Mouse (Mus musculus): ENCODE measurements around the gene Epb41l4b. TPM values are rescaled to one million over a fixed set of nuclear protein-coding genes. Genes with fewer than 3 reads are reported as not detected.
A peak's percentile ranks its signal among the peaks of the same experiment; 100 is the strongest.

The Epb41l4b gene
- polyA plus RNA-seq, 1 experiment: 1.1 TPM

DNA sequence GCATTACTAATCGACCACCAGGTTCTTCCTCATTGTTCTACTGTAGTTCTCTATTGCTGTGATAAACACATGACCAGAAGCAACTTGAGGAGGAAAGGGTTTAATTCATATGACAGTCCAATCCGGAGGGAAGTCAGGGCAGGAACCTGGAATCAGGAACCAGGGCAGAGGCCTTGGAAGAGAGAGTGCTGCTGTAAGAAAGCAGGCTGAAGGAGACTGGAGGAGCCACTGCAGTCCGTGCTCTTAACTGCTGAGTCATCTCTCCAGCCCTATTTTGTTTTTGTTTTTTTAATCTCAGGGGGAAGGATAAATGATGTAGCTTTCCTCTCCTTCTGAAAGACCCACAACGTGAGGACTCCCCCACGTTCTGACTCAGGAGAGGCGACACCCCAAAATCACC, 190.0 kb downstream of the Epb41l4b start:
- no peaks in the 10 kb centered on the region for H3K36me3 ChIP-seq (ENCODE audit: control insufficient read depth, insufficient read depth)
- H3ac ChIP-seq (ENCODE audit: control insufficient read depth, insufficient read length, low read depth): no peak overlapping the region
- no peaks in the 10 kb centered on the region for H3K79me2 ChIP-seq (ENCODE audit: control insufficient read depth, insufficient read depth)
- no peaks in the 10 kb centered on the region for H3K79me3 ChIP-seq (ENCODE audit: low read depth)
- no peak for TF ChIP-seq CEBPB (IDR thresholded peaks at IDR 0.05; ENCODE audit: low read depth)
- no peak for TF ChIP-seq MAX (IDR thresholded peaks at IDR 0.05)
- TF ChIP-seq FOSL1 (IDR thresholded peaks at IDR 0.05; ENCODE audit: insufficient read depth, low read length, poor library complexity, severe bottlenecking): no peak
- no peak for TF ChIP-seq CTCF (IDR thresholded peaks at IDR 0.05; ENCODE audit: control insufficient read depth, insufficient read depth, insufficient read length)
- TF ChIP-seq USF1 (IDR thresholded peaks at IDR 0.05; ENCODE audit: low read depth): no peak
- no peak for TF ChIP-seq MYOG (IDR thresholded peaks at IDR 0.05; ENCODE audit: control insufficient read depth, extremely low read depth, insufficient read length)
- no peak for TF ChIP-seq MYOD1 (IDR thresholded peaks at IDR 0.05; ENCODE audit: control insufficient read depth, insufficient read length, low read depth)
- H3K27me3 ChIP-seq (ENCODE audit: control insufficient read depth, insufficient read depth, insufficient read length): no peaks in the 10 kb centered on the region
- no peak overlapping the region for H3K4me3 ChIP-seq (ENCODE audit: insufficient read depth, poor library complexity, severe bottlenecking)

DNA sequence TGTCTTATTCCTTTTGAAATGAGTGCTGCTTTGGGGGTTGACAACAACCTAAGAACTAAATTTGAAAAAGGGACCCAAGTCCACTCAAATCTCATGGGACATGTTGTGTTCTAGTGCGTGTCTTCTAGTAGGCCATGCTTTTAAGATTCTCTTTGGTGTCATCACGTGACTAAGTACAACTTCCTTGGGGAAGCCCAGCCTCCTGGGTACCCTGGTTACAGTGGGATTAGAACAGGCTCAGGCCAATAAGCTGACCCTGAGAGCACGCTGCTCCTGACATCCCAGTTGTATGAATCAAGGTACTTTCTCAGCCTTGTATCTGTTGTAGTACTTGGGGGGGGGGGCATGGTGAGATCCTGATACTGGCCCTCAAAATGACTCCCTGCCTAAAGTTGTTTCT, 191.5 kb downstream of the Epb41l4b start:
- Histone ChIP-seq H3K36me3 (ENCODE audit: control insufficient read depth, insufficient read depth) (no peaks in the 10 kb centered on the region), H3K79me2 (ENCODE audit: control insufficient read depth, insufficient read depth) (peaks cover 5% of the 10 kb centered on the region), H3K79me3 (ENCODE audit: low read depth) (no peaks in the 10 kb centered on the region), H3K4me3 (ENCODE audit: insufficient read depth, poor library complexity, severe bottlenecking) (no peak overlapping the region), H3K27me3 (ENCODE audit: control insufficient read depth, insufficient read depth, insufficient read length) (no peaks in the 10 kb centered on the region), H3ac (ENCODE audit: control insufficient read depth, insufficient read length, low read depth) (no peak overlapping the region)
- TF ChIP-seq USF1 (IDR thresholded peaks at IDR 0.05; ENCODE audit: low read depth) (peak; percentile 25), FOSL1 (IDR thresholded peaks at IDR 0.05; ENCODE audit: insufficient read depth, low read length, poor library complexity, severe bottlenecking) (no peak)

DNA sequence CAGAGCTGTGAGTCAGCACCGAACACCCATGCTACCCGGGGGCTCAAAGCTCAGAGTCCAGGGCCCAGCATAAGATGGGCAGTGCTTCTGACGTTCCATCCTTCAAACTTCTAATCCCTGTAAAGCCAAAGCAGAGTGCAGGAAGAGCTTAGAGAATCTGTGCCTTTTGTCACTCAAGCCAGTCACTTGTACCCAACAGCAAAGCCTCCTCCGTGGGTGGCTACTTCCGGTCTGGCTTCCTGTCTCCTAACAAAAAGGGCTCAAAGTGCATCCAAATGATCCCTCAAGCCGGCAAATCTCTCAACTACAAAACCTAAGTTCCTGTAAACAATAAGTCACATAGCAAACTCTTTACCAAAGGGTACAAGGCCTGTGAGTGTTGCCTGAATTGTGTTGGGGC, 193.7 kb downstream of the Epb41l4b start:
- TF ChIP-seq MYOD1 (IDR thresholded peaks at IDR 0.05; ENCODE audit: control insufficient read depth, insufficient read length, low read depth): no peak
- TF ChIP-seq USF1 (IDR thresholded peaks at IDR 0.05; ENCODE audit: low read depth): no peak
- TF ChIP-seq MAX (IDR thresholded peaks at IDR 0.05): no peak
- no peak for TF ChIP-seq MYOG (IDR thresholded peaks at IDR 0.05; ENCODE audit: control insufficient read depth, extremely low read depth, insufficient read length)
- TF ChIP-seq CTCF (IDR thresholded peaks at IDR 0.05; ENCODE audit: control insufficient read depth, insufficient read depth, insufficient read length): no peak
- no peak for TF ChIP-seq FOSL1 (IDR thresholded peaks at IDR 0.05; ENCODE audit: insufficient read depth, low read length, poor library complexity, severe bottlenecking)
- no peak for TF ChIP-seq CEBPB (IDR thresholded peaks at IDR 0.05; ENCODE audit: low read depth)
- Histone ChIP-seq H3K79me2 (ENCODE audit: control insufficient read depth, insufficient read depth) (peaks cover 27% of the 10 kb centered on the region), H3K27me3 (ENCODE audit: control insufficient read depth, insufficient read depth, insufficient read length) (no peaks in the 10 kb centered on the region), H3K79me3 (ENCODE audit: low read depth) (peaks cover 21% of the 10 kb centered on the region), H3ac (ENCODE audit: control insufficient read depth, insufficient read length, low read depth) (no peak overlapping the region), H3K4me3 (ENCODE audit: insufficient read depth, poor library complexity, severe bottlenecking) (no peak overlapping the region), H3K36me3 (ENCODE audit: control insufficient read depth, insufficient read depth) (no peaks in the 10 kb centered on the region)

GRCm38 (mm10) chr4:56946641-56947640, 196.3 kb downstream of the Epb41l4b start, which contains the start of gene Tmem245:
Tmem245 (minus strand) TSS chr4:56947437.
- Histone ChIP-seq H3K4me3 (ENCODE audit: insufficient read depth, poor library complexity, severe bottlenecking) (peak within 1 kb of the TSS; percentile 76), H3K79me2 (ENCODE audit: control insufficient read depth, insufficient read depth) (peaks cover 52% of the 10 kb centered on the region), H3ac (ENCODE audit: control insufficient read depth, insufficient read length, low read depth) (peak within 1 kb of the TSS; percentile 92), H3K79me3 (ENCODE audit: low read depth) (peaks cover 45% of the 10 kb centered on the region), H3K36me3 (ENCODE audit: control insufficient read depth, insufficient read depth) (no peaks in the 10 kb centered on the region), H3K27me3 (ENCODE audit: control insufficient read depth, insufficient read depth, insufficient read length) (no peaks in the 10 kb centered on the region)
- TF ChIP-seq MAX (IDR thresholded peaks at IDR 0.05) (peak; percentile 84), MYOG (IDR thresholded peaks at IDR 0.05; ENCODE audit: control insufficient read depth, extremely low read depth, insufficient read length) (no peak)

GRCm38 (mm10) chr4:56946180-56946579, 197.1 kb downstream of the Epb41l4b start:
- Histone ChIP-seq H3ac (ENCODE audit: control insufficient read depth, insufficient read length, low read depth) (peak overlapping the region; percentile 92), H3K36me3 (ENCODE audit: control insufficient read depth, insufficient read depth) (no peaks in the 10 kb centered on the region), H3K27me3 (ENCODE audit: control insufficient read depth, insufficient read depth, insufficient read length) (no peaks in the 10 kb centered on the region), H3K79me3 (ENCODE audit: low read depth) (peaks cover 52% of the 10 kb centered on the region), H3K4me3 (ENCODE audit: insufficient read depth, poor library complexity, severe bottlenecking) (peak overlapping the region; percentile 76), H3K79me2 (ENCODE audit: control insufficient read depth, insufficient read depth) (peaks cover 60% of the 10 kb centered on the region)
- TF ChIP-seq CTCF (IDR thresholded peaks at IDR 0.05; ENCODE audit: control insufficient read depth, insufficient read depth, insufficient read length) (no peak), MAX (IDR thresholded peaks at IDR 0.05) (no peak), MYOD1 (IDR thresholded peaks at IDR 0.05; ENCODE audit: control insufficient read depth, insufficient read length, low read depth) (no peak), FOSL1 (IDR thresholded peaks at IDR 0.05; ENCODE audit: insufficient read depth, low read length, poor library complexity, severe bottlenecking) (no peak), CEBPB (IDR thresholded peaks at IDR 0.05; ENCODE audit: low read depth) (no peak), USF1 (IDR thresholded peaks at IDR 0.05; ENCODE audit: low read depth) (no peak), MYOG (IDR thresholded peaks at IDR 0.05; ENCODE audit: control insufficient read depth, extremely low read depth, insufficient read length) (no peak)

DNA sequence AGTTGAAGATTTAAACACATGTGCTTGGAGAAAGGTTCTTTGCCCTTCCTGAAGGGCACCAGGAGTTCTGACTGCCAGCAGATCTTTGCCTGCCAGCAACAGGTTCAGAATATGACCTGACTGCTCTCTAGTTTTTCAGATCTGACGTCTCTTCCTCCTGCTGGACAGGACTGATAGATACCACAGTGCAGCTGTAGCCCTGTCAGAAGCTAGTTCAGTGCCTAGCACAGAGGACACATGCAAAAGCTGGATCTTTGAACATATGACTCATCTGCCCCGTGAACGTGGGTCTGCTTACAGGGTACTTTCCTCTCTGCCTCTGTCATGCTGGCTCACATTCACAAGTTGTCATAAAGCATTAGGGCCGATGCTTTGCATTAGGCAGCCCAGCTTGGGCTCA, 199.0 kb downstream of the Epb41l4b start:
- Histone ChIP-seq H3K79me3 (ENCODE audit: low read depth) (peaks cover 71% of the 10 kb centered on the region), H3ac (ENCODE audit: control insufficient read depth, insufficient read length, low read depth) (no peak overlapping the region), H3K79me2 (ENCODE audit: control insufficient read depth, insufficient read depth) (peaks cover 79% of the 10 kb centered on the region), H3K27me3 (ENCODE audit: control insufficient read depth, insufficient read depth, insufficient read length) (no peaks in the 10 kb centered on the region), H3K4me3 (ENCODE audit: insufficient read depth, poor library complexity, severe bottlenecking) (no peak overlapping the region), H3K36me3 (ENCODE audit: control insufficient read depth, insufficient read depth) (no peaks in the 10 kb centered on the region)
- TF ChIP-seq CEBPB (IDR thresholded peaks at IDR 0.05; ENCODE audit: low read depth) (no peak), USF1 (IDR thresholded peaks at IDR 0.05; ENCODE audit: low read depth) (no peak), CTCF (IDR thresholded peaks at IDR 0.05; ENCODE audit: control insufficient read depth, insufficient read depth, insufficient read length) (no peak), FOSL1 (IDR thresholded peaks at IDR 0.05; ENCODE audit: insufficient read depth, low read length, poor library complexity, severe bottlenecking) (no peak)
